Mouse (Mus musculus) heart, postnatal 0 days (tissue): ENCODE measurements at regions not wholly inside any gene's neighbourhood (a gene's known extent, or its start where the extent isn't known, plus 50 kb on each side); places are given as distances from the start of the nearest gene placed in this dataset.

Experiments used
- CTCF ChIP-seq: IDR thresholded peaks from 2 replicates; pipeline ENCODE4 v1.5.1; 2016; ENCODE audit warnings: antibody characterized with exemption, control low read depth, low read depth
- EP300 ChIP-seq: IDR thresholded peaks from 2 replicates; pipeline ENCODE4 v1.6.1; 2016; ENCODE audit warnings: antibody characterized with exemption, low read depth

DNA sequence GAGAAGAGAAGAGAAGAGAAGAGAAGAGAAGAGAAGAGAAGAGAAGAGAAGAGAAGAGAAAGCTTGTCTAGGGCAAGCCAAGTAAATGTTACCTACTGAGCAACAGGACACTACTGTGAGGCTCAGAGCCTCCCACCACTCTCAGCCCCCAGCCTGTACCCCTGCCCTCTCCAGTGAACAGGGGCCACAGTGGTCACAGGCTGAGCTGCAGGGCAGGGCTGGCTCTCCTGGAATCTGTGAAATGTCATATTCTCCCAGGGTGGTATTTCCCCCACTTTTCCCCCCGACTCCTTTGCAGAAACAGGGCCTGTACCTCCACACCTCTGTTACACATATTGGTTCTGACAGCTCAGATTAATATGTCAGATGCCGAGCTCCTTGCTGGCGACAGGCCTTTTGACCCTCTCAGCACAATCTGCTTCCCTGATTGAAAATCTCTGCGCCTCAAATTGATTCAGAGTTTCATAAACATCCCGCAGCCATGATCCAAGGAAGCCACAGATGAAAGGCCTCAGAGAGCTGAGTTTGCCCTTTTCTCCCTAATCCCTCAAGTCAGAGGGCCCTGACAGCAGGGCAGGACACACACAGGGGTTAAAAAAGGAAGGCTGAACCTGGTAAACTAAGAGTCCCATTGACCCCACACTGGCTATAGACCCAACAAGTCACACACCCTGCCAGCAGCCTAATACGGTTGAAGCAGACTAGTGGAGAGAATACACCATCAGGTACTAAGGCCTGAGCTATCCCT is 108.8 kb upstream of the Zfp703 start:
- TF ChIP-seq CTCF = no peak
- TF ChIP-seq EP300 = no peak
